Mouse (Mus musculus) urinary bladder, adult 2 months (tissue): ENCODE results near the gene Srl. TPM values are rescaled to one million over a fixed set of nuclear protein-coding genes. Genes with fewer than 3 reads are reported as not detected.
"Not testable (repeated sequence)": the region's sequence is repeated elsewhere in the genome, so short reads cannot be mapped to it uniquely, and the experiment has no call there.

Source experiments
- DNase-seq: peaks from one replicate; pipeline ENCODE4 v3.0.0; 2022; ENCODE audit warnings: low spot score
- polyA plus RNA-seq: library from polyadenylated mRNA; depleted of rRNA; stranded (reverse); fragments of >200 nt; gene quantifications from 2 replicates; pipeline ENCODE4 v1.2.3, GENCODE M21; 2012

Gene Srl
- polyA plus RNA-seq, 1 experiment = 18.8 TPM

GRCm38 (mm10) chr16:4552829-4553550 lies 11.4 kb upstream of the Srl start:
- no peak for DNase-seq

GRCm38 (mm10) chr16:4551885-4552284 lies 10.3 kb upstream of the Srl start:
- DNase-seq = no peak

DNA sequence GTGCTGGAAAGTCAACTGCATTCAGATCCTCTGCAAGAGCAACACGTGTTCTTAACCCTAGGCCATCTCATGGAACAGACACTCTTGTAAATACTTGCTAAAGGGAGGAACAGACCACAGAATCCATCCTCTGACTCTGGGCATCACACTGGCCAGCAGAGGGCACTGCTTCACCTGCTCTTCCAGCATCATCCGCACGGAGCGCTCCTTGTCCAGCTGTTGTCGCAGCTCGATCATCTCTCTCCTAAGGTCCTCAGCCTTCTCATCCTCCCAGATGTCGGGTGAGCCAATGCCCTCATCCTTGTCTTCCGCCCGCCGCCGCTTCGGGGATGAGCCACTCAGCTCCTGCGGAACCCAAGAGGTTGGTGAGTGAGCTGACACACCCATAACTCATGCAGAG lies 9.4 kb upstream of the Srl start:
- no peak for DNase-seq

GRCm38 (mm10) chr16:4548953-4549688 lies 7.5 kb upstream of the Srl start:
- DNase-seq = no peak

DNA sequence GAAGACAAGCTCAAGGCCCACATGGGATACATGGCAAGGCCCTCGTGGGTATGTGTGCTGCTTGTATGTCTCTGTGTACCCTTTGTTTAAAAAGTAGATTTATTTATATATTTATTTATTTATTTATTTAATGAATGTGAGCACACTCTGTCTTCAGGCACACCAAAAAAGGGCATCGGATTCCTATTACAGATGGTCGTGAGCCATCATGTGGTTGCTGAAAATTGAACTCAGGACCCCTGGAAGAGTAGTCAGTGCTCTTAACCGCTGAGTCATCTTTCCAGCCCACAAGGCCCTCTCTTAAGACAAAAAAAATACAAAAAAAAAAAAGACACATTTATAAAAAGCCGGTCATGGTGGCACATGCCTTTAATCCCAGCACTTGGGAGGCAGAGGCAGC lies 6.0 kb upstream of the Srl start:
- no peak for DNase-seq

GRCm38 (mm10) chr16:4546838-4547237 lies 5.2 kb upstream of the Srl start:
- DNase-seq = no peak

- no peak for DNase-seq
These were observed 3.2 kb upstream of the Srl start for GRCm38 (mm10) chr16:4544845-4545244.

- DNase-seq = no peak
These were observed 1.6 kb upstream of the Srl start for GRCm38 (mm10) chr16:4543266-4543665.

- DNase-seq = no peak
These were observed 689 bp upstream of the Srl start for GRCm38 (mm10) chr16:4542236-4542774.

GRCm38 (mm10) chr16:4541033-4541432 lies 583 bp downstream of the Srl start:
- no peak for DNase-seq

DNA sequence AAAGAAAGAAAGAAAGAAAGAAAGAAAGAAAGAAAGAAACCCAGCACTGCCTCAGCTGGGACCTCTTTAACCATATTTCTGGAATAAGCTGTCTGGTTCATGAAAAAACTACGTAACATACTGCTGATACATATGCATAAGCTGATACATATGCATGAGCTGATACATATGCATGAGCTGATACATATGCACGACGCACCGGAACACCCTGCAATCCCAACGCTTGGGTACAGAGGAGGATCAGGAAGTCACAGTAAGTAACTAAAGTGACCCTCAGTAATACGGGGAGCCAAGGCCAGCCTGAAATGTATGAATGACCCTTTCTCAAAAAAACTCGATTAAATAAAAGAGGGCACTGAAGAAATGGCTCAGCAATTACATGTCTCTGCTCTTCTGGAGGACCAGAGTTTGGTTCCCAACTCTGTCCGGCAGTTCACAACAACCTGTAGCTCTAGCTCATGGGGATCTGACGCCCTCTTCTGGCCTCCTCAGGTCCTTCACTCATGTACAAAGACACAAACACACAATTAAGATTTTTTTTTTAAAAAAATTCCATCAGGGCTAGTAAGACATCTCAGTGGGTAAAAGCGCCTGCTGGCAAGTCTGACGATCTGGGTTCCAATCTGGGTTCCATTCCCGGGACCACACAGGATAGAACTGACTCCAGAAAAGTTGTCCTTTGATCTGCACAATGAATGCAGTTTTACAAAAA lies 1.4 kb downstream of the Srl start:
- DNase-seq = no peak

DNA sequence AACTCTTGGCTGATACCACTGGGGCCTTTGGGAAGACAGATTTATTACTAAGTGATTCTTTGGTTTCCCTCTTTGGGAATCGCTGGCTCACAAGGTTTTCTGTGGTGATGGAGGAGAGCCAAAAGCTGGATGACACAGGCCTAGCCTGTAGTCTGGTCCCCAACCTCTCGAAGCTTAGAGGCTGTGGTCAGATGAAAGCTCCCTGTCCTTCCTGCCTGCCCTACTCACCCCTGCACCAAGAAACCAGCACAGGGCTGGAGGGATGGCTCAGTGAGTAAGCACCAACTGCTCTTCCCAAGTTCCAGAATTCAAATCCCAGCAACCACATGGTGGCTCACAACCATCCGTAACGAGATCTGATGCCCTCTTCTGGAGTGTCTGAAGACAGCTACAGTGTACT lies 2.1 kb downstream of the Srl start:
- no peak for DNase-seq

DNA sequence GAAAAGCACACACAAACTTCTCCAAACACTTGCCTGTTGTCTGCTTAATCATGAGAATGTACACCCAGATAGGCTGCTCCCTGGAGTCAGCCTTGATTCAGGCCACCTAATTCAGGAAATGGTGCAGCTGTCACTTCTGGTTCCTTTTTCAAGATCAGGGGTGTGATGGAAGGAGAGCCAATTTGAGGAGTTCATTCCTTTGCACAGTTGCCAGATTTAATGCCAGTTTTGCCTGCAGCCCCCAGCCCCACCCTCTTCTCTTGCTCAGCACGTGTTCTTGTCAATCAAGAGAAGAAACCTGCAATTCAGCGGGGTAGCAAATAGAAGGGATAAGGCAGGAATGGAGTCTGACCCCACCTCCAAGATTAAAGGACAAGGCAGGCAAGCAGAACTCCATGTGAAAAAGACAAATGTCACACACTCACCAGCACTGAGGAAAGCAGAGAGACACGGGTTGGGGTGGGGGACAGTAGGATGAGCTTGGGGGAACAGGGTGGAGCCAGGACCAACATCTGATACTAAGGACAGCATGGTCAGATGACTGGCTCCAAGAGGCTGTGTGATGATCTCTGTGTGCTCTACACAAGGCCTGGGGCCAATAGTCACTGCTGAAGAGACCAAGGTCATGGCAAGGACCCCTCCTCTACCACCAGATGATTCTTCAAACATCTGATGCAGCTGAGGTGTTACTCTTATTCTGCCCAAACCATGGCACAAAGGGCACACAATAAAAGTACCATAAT lies 3.8 kb downstream of the Srl start:
- no peak for DNase-seq

- not testable (repeated sequence) for DNase-seq
These were observed 14.2 kb downstream of the Srl start for GRCm38 (mm10) chr16:4527373-4527772.

- DNase-seq = no peak
These were observed 18.2 kb downstream of the Srl start for GRCm38 (mm10) chr16:4523313-4524004.

DNA sequence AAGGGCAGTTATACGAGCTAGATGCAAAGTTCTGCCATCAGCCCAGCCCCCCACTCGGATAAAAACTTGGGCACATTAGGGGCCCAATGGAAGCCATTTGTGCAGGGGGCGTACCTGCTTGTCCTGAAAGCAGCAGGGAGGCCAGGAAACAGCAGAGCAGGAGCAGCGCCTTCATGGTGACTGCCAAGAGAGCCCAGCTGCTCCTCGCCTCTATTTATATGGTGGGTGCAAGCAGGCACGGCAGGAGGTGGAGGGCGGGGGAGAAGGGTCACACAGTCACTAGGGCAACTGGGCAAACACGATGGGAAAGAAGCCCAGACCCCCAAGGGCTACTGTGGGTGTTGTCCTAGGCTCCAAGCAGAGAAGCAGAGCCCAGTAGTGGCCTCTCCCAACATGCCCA lies 18.7 kb downstream of the Srl start:
- DNase-seq = no peak

DNA sequence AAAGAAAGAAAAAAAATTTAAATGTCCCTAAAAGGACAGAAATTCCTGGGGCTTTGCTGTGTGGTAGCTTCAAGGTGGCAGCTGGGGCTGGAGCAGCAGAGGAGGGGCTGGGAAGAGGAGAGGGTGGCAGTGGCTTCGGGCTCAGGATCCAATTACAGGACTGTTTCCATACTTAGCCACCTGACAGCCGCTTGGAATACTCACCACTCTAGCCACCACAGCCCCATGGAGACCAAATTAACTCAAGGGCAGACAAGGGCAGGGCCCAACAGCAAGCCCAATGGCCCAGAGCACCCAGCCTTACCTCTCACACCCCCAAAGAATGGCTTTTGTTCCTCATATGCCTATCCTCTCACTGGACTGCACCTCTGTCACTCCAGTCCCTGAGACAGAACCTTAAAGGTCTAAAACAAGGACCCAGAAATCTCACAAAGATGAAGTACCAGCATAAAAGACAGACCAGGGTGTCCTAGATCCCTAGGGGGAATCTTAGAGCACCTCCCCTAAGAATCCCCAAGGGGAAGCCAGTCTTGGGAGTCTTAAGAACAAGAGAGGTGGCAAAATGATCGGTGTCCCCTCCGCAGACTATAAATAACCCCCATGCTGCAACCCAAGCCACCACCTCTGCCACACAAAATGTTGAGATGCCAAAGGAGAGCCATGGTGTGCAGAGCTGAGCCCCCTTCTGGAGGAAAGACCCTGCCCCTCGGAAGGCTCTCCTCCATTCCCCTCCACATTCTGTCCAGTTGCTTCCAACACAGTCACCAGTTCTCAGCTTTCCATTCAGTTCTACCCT lies 19.7 kb downstream of the Srl start:
- no peak for DNase-seq

DNA sequence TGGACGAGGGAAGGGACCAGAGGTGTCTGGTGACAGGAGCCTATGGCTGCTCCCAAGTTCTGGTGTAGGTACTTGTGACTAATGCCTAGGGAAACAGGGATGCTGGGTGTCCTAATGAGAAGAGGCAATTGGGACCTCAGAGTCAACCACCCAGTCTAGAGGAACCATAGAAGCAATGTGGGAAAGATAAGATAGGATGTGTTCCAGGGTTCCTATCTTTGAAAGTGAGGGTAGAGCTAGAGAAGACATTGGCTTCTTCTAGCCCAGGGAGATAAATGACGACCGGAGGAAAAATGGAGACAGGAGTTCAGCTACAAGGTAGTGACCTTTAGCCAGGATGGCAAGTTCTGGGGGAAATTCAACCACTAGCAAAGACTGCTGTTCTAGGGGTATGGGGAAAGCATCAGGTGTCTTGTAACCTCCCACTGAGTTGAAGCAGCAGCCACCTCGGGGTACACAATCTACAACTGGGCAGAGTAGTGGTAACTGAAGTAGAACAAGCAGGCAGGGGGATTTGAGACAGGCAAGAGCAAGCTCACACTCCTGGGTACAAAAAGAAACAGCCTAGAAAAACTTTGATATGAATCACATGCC lies 20.4 kb downstream of the Srl start:
- DNase-seq = no peak

DNA sequence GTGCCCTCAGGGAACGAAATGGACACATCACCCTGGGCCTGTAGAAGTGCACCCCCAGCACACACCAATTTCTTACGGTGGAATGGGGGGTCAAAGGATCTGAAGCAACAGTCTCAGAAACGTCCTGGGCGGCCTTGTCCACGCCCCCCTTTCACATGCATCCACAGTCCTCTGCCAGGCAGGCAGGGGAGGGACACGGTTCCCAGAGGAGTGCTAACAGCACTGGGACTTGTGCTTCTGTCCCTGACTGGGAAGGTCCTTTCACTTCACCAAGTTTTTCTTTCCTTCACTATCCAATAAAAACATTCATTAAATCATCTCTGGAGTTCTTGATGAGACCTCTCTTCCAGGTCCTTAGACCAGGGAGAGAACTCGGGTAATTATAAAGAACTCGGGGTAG lies 20.9 kb downstream of the Srl start:
- DNase-seq = no peak

DNA sequence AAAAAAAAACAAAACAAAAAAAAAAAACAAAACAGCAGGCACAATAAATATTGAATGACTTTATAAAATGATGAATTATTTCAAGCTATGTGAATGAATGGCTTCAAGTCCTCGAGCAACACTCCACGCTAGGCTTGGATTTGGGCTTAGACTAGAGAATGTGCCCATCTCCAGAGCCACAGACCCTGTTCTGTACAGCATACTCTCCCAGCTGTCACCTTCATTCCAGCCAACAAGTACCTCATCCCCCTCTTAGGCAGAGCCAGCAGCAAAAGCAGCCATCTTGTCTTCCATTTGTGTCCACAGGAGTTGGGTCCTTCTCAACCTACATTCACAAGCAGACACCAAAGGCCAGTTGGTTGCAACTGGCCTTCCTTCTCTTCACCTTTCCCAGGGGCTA lies 21.8 kb downstream of the Srl start:
- no peak for DNase-seq
